Mouse (Mus musculus) central nervous system, embryonic 14 days (tissue): ENCODE measurements around the gene Tmem50a. TPM values are rescaled to one million over a fixed set of nuclear protein-coding genes. Genes with fewer than 3 reads are reported as not detected.

Experiments
- polyA plus RNA-seq: library from polyadenylated mRNA; depleted of rRNA; stranded (reverse); fragments of >200 nt; gene quantifications from 2 replicates; pipeline ENCODE4 v1.2.3, GENCODE M21; 2012; rRNA removed

Gene Tmem50a
- polyA plus RNA-seq = 113 and 121 TPM in 2 replicates

DNA sequence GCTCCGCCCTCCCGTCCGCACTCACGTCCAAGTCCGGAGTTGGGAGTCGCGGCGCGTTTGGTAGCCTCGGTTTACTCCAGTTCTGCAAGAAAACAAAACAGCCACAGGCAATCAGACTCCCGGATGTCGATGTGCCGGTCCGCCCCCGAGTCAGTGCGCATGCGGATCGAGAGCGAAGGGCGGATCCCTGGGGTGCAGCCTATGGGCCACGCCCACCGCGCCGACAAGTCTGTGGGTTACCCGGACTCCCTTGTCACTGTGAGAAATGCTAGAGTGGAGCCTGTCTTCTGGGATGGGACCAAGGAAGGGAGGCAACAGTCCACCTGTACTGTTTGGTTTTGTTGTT lies at the start of gene Tmem50a:
Tmem50a (minus strand) TSS at position 161 of the 346 bp plus-strand sequence.

DNA sequence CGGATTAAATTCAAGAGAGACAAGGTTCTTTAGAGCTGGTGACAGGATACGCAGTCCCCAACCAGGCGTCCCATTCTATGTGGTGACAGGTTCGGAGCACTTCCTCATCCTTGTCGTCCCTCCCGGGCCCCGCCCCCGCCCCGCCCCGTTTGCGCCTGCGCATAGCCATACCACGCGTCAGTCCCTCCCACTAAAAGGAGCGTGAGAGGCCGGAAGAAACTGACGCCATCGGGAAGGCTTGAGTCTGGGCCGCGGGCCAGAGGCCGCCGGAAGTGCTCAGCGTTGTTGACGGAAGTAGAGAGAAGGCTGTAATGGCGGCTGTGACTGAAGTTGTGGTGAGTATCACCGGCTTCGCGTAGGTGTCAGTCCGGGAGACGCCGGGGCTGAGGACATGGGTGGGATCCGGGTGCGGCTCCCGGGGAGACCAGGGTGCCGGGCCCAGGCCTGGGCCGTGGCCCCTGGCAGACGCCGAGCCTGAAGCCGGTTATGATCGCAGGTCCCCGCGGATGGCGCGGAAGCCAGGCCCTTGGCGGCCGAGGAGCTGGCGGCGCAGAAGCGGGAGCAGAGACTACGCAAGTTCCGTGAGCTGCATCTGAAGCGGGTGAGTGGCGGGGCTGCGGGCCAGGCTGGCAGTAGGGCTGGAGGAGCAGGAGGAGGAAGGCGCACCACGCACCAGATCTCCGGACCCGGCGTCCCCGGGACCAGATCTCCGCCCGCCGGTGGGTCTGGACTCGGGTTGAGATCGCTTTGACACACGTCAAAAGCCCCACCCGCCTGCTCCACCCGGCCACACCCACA lies 16.1 kb upstream of the Tmem50a start, which contains the start of gene Syf2:
Syf2 (plus strand) TSS at position 215 of the 798 bp plus-strand sequence.

DNA sequence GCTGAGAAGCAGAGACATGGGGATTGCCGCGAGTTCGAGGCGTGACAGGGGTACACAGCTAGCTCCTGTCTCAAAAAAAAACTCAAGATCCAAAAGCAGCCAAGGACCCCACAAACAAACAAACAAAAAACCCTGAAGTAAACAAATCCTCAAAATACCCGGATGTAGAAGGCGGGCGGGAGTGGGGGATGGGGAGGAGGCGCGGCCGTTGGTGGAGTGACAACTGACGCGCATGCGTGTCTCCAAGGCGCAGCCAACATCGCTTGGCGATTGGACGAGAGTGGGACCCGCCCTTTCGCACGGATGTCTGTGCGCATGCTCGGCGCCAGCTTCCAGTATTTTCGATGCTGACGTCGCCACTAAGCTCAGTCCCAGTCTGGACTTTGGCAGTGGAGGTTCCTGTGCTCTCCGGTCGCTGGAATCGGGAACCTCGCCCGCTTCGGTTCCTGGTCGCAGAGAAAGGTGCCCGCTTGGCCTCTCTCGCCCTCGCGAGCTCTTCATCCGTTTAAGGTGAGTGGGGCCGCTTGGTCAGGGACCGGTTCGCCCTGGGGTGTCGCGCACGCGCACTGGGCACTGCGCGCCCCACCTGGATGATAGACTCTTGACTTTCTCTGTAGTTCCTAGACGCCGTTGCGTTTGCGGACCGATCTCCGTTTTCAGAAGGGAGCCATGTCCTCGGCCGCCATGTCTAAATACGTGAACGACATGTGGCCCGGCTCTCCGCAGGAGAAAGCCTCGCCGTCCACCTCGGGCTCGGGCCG lies 8.6 kb upstream of the Tmem50a start, which contains the start of gene Rsrp1:
Rsrp1 (plus strand) TSS at position 335 of the 761 bp plus-strand sequence.

DNA sequence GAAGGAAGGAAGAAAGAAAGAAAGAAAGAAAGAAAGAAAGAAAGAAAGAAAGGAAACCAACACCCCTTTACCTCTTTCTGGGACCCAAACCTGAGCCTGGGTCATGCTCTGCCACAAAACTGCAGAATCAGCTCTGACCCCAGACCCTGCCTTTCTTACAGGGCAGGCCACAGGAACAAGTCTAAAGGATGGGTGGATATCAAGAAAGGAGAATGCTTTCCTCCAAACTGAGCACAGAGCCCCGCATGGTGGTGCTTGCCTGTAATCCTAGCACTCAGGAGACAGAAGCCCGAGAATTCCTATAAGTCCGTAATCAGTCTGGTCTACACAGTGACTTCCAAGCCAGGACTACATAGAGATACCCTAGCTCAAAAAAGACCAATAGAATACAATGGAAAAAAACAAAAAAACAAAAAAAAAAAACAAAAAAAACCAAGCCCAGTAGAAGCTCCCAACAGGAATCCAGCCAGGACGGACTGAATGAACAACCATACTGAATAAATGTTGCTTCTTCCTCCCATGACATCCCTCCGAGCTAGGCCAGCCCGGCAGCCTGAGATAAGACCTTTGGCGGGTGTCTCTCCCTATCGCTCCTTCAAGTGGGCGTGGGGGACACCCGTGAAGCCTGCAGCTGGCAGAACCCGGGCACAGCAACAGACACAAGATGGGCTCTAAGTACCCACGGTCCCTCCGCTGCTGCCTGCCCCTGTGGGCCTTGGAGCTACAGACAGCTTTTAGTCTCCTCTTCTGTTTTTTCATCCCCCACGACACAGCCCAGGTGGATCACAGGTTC lies 50.7 kb downstream of the Tmem50a start, which contains the start of gene Rhd:
Rhd (plus strand) TSS at position 600 of the 793 bp plus-strand sequence.

DNA sequence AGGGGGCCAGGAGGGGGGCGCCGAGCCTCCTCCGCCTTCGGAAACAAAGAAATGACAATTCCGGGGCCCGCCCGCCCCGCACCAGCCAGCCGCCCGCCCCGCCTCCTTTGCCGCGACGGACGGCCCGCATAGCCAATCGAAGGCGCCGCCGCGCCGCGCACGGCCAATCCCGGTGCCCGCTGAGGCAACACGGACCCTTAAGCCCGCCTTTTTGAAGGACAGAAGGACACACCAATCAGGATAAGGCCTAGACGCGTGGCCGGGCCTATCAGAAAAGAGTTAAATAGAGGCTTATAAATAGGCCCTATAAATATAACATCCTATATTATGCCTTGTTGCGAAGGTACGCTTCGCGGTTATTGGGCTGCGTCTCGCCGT lies 61.6 kb downstream of the Tmem50a start, which contains the start of gene Maco1:
Maco1 (minus strand) TSS at position 87 of the 378 bp plus-strand sequence.

Other genes with a start within 250 kb of the Tmem50a start
- 6.3 and 8.3 TPM in 2 replicates for gene Man1c1, start 210.7 kb downstream of the Tmem50a start, polyA plus RNA-seq
- 2.4 and 4.4 TPM in 2 replicates for gene Ldlrap1, start 147.0 kb downstream of the Tmem50a start, polyA plus RNA-seq
- gene Maco1, start 61.7 kb downstream of the Tmem50a start, polyA plus RNA-seq = 65.0 and 66.1 TPM in 2 replicates
- 0.59 and 0.93 TPM in 2 replicates for gene Rhd, start 50.5 kb downstream of the Tmem50a start, polyA plus RNA-seq
- 679 and 702 TPM in 2 replicates for gene Rsrp1, start 8.6 kb upstream of the Tmem50a start, polyA plus RNA-seq
- 71.2 and 73.1 TPM in 2 replicates for gene Syf2, start 15.9 kb upstream of the Tmem50a start, polyA plus RNA-seq
- gene Runx3, start 205.6 kb upstream of the Tmem50a start, polyA plus RNA-seq = 0.11 and 1.4 TPM in 2 replicates